Mouse (Mus musculus) stomach, postnatal 0 days (tissue): ENCODE measurements around the gene Prpf6.

Experiments used
- CTCF ChIP-seq: IDR thresholded peaks from 2 replicates; pipeline ENCODE4 v1.5.1; 2016; ENCODE audit warnings: antibody characterized with exemption, low read depth, mild to moderate bottlenecking, moderate library complexity
- EP300 ChIP-seq: optimal IDR thresholded peaks from 2 replicates; pipeline ENCODE3; 2016; ENCODE audit warnings: antibody characterized with exemption

GRCm38 (mm10) chr2:181550233-181550632 is 41.4 kb upstream of the Prpf6 start:
- TF ChIP-seq CTCF (no peak), EP300 (no peak)
